Mouse (Mus musculus) inflammation-experienced regulatory T-cells, adult 6 months (primary cell): ENCODE data around the gene Pdzrn3. TPM values are rescaled to one million over a fixed set of nuclear protein-coding genes. Genes with fewer than 3 reads are reported as not detected.

Source experiments
- ATAC-seq: one replicate; pipeline ENCODE4 v1.8.0; 2017
- polyA plus RNA-seq, 3 experiments: library from polyadenylated mRNA; unstranded; fragments of 100-300 nt; shearing (Covaris generic); gene quantifications; one replicate each; pipeline ENCODE4 v1.2.1; 2017

Gene Pdzrn3
- polyA plus RNA-seq, 3 experiments from 2014 or later: not detected

- ATAC-seq: no peak
Measured at GRCm38 (mm10) chr6:101327196-101327595, 50.5 kb downstream of the Pdzrn3 start.

- ATAC-seq: no peak
Measured at GRCm38 (mm10) chr6:101325842-101326639, 51.7 kb downstream of the Pdzrn3 start.

GRCm38 (mm10) chr6:101322580-101322979 lies 55.1 kb downstream of the Pdzrn3 start:
- ATAC-seq: no peak

- no peak for ATAC-seq
Measured at GRCm38 (mm10) chr6:101320386-101320785, 57.3 kb downstream of the Pdzrn3 start.

GRCm38 (mm10) chr6:101319374-101319967 lies 58.2 kb downstream of the Pdzrn3 start:
- ATAC-seq: no peak

GRCm38 (mm10) chr6:101318530-101318929 lies 59.2 kb downstream of the Pdzrn3 start:
- ATAC-seq: no peak

GRCm38 (mm10) chr6:101311446-101311845 lies 66.3 kb downstream of the Pdzrn3 start:
- ATAC-seq: no peak

GRCm38 (mm10) chr6:101310491-101310890 lies 67.2 kb downstream of the Pdzrn3 start:
- no peak for ATAC-seq

- ATAC-seq: no peak
Measured at GRCm38 (mm10) chr6:101307964-101308531, 69.6 kb downstream of the Pdzrn3 start.

GRCm38 (mm10) chr6:101306834-101307233 lies 70.9 kb downstream of the Pdzrn3 start:
- ATAC-seq: no peak

- no peak for ATAC-seq
Measured at GRCm38 (mm10) chr6:101305543-101305942, 72.2 kb downstream of the Pdzrn3 start.

- no peak for ATAC-seq
Measured at GRCm38 (mm10) chr6:101303959-101304738, 73.5 kb downstream of the Pdzrn3 start.

- ATAC-seq: no peak
Measured at GRCm38 (mm10) chr6:101303501-101303900, 74.2 kb downstream of the Pdzrn3 start.

GRCm38 (mm10) chr6:101301154-101301553 lies 76.5 kb downstream of the Pdzrn3 start:
- no peak for ATAC-seq

- no peak for ATAC-seq
Measured at GRCm38 (mm10) chr6:101299434-101299833, 78.3 kb downstream of the Pdzrn3 start.

GRCm38 (mm10) chr6:101297563-101298520 lies 79.9 kb downstream of the Pdzrn3 start:
- ATAC-seq: no peak

GRCm38 (mm10) chr6:101296997-101297396 lies 80.7 kb downstream of the Pdzrn3 start:
- ATAC-seq: no peak

- no peak for ATAC-seq
Measured at GRCm38 (mm10) chr6:101296280-101296679, 81.4 kb downstream of the Pdzrn3 start.

- ATAC-seq: no peak
Measured at GRCm38 (mm10) chr6:101293036-101293572, 84.6 kb downstream of the Pdzrn3 start.

GRCm38 (mm10) chr6:101291944-101292343 lies 85.8 kb downstream of the Pdzrn3 start:
- no peak for ATAC-seq

- ATAC-seq: no peak
Measured at GRCm38 (mm10) chr6:101290160-101290559, 87.5 kb downstream of the Pdzrn3 start.

GRCm38 (mm10) chr6:101289428-101289827 lies 88.3 kb downstream of the Pdzrn3 start:
- no peak for ATAC-seq
